Mouse (Mus musculus): ENCODE results near the gene Mcu.

DNA sequence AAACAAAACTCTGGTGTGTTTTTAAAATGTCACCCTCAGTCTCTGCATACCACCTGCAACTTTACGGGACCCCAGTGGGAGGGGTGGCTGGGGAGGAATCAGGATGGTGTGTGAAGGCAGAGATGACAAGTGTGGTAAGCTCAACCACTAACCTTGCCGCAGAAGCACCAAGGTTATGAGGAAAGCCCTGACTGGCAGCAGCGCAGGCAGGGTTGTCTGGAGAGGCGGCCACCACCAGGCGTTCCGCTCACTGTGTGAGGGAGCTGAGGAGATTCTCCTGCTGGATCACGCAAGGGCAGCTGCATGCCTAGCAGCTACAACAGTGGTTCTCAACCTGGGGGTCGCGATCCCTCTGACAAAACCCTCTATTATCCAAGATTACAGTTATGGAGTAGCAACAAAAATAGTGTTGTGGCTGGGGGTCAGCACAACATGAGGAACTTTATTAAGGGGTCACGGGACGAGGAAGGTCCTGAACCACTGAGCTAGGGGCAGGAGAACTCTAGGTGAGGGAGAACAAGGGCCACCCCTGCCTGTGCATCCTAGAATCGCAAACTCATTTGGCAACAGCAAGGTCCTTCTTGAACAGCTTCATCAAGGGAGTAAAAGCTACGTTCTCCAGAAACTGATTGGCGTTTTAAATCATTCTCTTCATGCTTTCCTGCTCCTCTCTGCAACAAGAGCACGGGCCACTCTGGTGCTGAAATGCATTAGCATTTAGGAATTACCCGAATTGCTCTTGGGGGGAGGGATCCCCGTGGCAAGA, 77.5 kb downstream of the Mcu start:
- TF ChIP-seq EP300 (optimal IDR thresholded peaks at IDR 0.05) = no peak
- no peak for TF ChIP-seq CTCF (IDR thresholded peaks at IDR 0.05; ENCODE audit: low read depth)

All from stomach, postnatal 0 days (tissue).